Mouse (Mus musculus) forebrain, embryonic 12.5 days (tissue): Measurements from ENCODE around the gene Lysmd3. TPM values are rescaled to one million over a fixed set of nuclear protein-coding genes. Genes with fewer than 3 reads are reported as not detected.

Experiments used
- ATAC-seq: fragments of 200-750 bp; cut with Nextera tagmentation; 2 replicates; pipeline ENCODE4 v1.8.0; 2017; ENCODE audit warnings: moderate TSS enrichment; ENCODE audit not compliant: low FRiP score
- H3K27ac ChIP-seq: fragments of 300-500 bp; sonication (generic); 2 replicates; pipeline ENCODE4 v1.5.1; 2016; ENCODE audit warnings: mild to moderate bottlenecking
- H3K27me3 ChIP-seq: fragments of 300-500 bp; sonication (generic); 2 replicates; pipeline ENCODE4 v1.6.1; 2016; ENCODE audit warnings: mild to moderate bottlenecking
- H3K36me3 ChIP-seq: fragments of 300-500 bp; sonication (generic); replicated peaks from 2 replicates; pipeline ENCODE4 v1.6.1; 2016; ENCODE audit warnings: mild to moderate bottlenecking
- H3K4me1 ChIP-seq: fragments of 300-500 bp; sonication (generic); 2 replicates; pipeline ENCODE4 v1.6.1; 2016
- H3K4me2 ChIP-seq: fragments of 300-500 bp; sonication (generic); 2 replicates; pipeline ENCODE4 v1.6.1; 2016; ENCODE audit warnings: mild to moderate bottlenecking, moderate library complexity
- H3K4me3 ChIP-seq: fragments of 300-500 bp; sonication (generic); replicated peaks from 2 replicates; pipeline ENCODE4 v1.5.1; 2016; ENCODE audit warnings: mild to moderate bottlenecking
- H3K9ac ChIP-seq: fragments of 300-500 bp; sonication (generic); 2 replicates; pipeline ENCODE4 v1.6.1; 2016; ENCODE audit warnings: mild to moderate bottlenecking
- H3K9me3 ChIP-seq: fragments of 300-500 bp; sonication (generic); 2 replicates; pipeline ENCODE4 v1.6.1; 2016
- WGBS: fragments of 180-500 bp; shearing (Covaris S2); methylation state at CpG from one replicate; pipeline ENCODE4 v1.1.7; 2016; 5-methylcytosine and 5-hydroxymethylcytosine counted together
- polyA plus RNA-seq: library from polyadenylated mRNA; unstranded; fragments of >200 nt; fragmentation: Nextera tagmentation; extraction: Ambion mirVana; gene quantifications from 2 replicates; pipeline ENCODE4 v1.2.1, GENCODE M21; 2016

Lysmd3 gene
- polyA plus RNA-seq, 1 experiment from 2014 or later: 22.2 TPM

GRCm38 (mm10) chr13:81713896-81714295 is 56.4 kb downstream of the Lysmd3 start:
- ATAC-seq: no peak

More at GRCm38 (mm10) chr13:81713896-81714295, 56.4 kb downstream of the Lysmd3 start:
- Histone ChIP-seq H3K27ac (no peak overlapping the region), H3K27me3 (peaks cover 5% of the 10 kb centered on the region; the same call in 1 of the 2 replicates), H3K4me3 (no peak overlapping the region), H3K9ac (no peak overlapping the region), H3K36me3 (no peaks in the 10 kb centered on the region), H3K4me2 (no peak overlapping the region), H3K9me3 (no peaks in the 10 kb centered on the region), H3K4me1 (peaks cover 29% of the 10 kb centered on the region)
- 97% methylated on average over 1 of the region's 1 CpGs for WGBS

Other genes starting within 250 kb of the Lysmd3 start
- gene Adgrv1, start 24.5 kb upstream of the Lysmd3 start, polyA plus RNA-seq: 44.5 and 44.7 TPM in 2 replicates
- 10.4 and 10.5 TPM in 2 replicates for gene Polr3g, start 53.4 kb downstream of the Lysmd3 start, polyA plus RNA-seq
- gene Mblac2, start 53.7 kb downstream of the Lysmd3 start, polyA plus RNA-seq: 6.8 and 8.4 TPM in 2 replicates
- 301 and 307 TPM in 2 replicates for gene Cetn3, start 125.4 kb downstream of the Lysmd3 start, polyA plus RNA-seq